Mouse (Mus musculus): Measurements from ENCODE around the gene Psmc4. TPM values are rescaled to one million over a fixed set of nuclear protein-coding genes. Genes with fewer than 3 reads are reported as not detected.
A peak's percentile ranks its signal among the peaks of the same experiment; 100 is the strongest.

The Psmc4 gene
- polyA plus RNA-seq, 1 experiment from 2014 or later, result 364 TPM

GRCm38 (mm10) chr7:28050584-28050983 is 683 bp upstream of the Psmc4 start:
- H3K4me2 ChIP-seq, result peak overlapping the region; percentile 83

GRCm38 (mm10) chr7:28044524-28044923 is 5.4 kb downstream of the Psmc4 start:
- Histone ChIP-seq H3K4me3 (replicated peaks) (no peak overlapping the region), H3K9me3 (no peaks in the 10 kb centered on the region), H3K9ac (replicated peaks) (no peak overlapping the region), H3K4me2 (no peak overlapping the region), H3K27me3 (no peaks in the 10 kb centered on the region), H3K36me3 (peaks cover 95% of the 10 kb centered on the region), H3K4me1 (replicated peaks) (peaks cover 10% of the 10 kb centered on the region), H3K27ac (no peak overlapping the region)
- ATAC-seq (ENCODE audit: insufficient number of reproducible peaks, insufficient read depth, low FRiP score, low TSS enrichment, low read depth), result no peak
- WGBS, result 91% methylated on average over 4 of the region's 4 CpGs

More at GRCm38 (mm10) chr7:28050584-28050983, 683 bp upstream of the Psmc4 start:
- H3K4me1 ChIP-seq (replicated peaks), result peaks cover 14% of the 10 kb centered on the region
- peak overlapping the region; percentile 79; the same call in 1 of the 2 replicates for H3K4me3 ChIP-seq (replicated peaks)
- peak overlapping the region; percentile 37; the same call in 1 of the 2 replicates for H3K9ac ChIP-seq (replicated peaks)
- H3K27me3 ChIP-seq, result 0 out of 2 replicates have a peak, but pooled peaks cover 3% of the 10 kb centered on the region
- WGBS, result 62% methylated on average over 17 of the region's 17 CpGs
- no peak for ATAC-seq (ENCODE audit: insufficient number of reproducible peaks, insufficient read depth, low FRiP score, low TSS enrichment, low read depth)
- no peaks in the 10 kb centered on the region for H3K9me3 ChIP-seq
- H3K27ac ChIP-seq, result no peak overlapping the region
- H3K36me3 ChIP-seq, result peaks cover 34% of the 10 kb centered on the region

GRCm38 (mm10) chr7:28014445-28014810 is 35.5 kb downstream of the Psmc4 start:
- ATAC-seq (ENCODE audit: insufficient number of reproducible peaks, insufficient read depth, low FRiP score, low TSS enrichment, low read depth), result 0 out of 2 replicates have a peak, but pooled peaks have one; percentile 44
- Histone ChIP-seq H3K9ac (replicated peaks) (peak overlapping the region; percentile 79), H3K27me3 (peaks cover 6% of the 10 kb centered on the region; the same call in 1 of the 2 replicates), H3K9me3 (no peaks in the 10 kb centered on the region; the same call in 1 of the 2 replicates), H3K4me2 (peak overlapping the region; percentile 90), H3K36me3 (peaks cover 21% of the 10 kb centered on the region), H3K27ac (peak overlapping the region; percentile 67; the same call in 1 of the 2 replicates), H3K4me1 (replicated peaks) (peaks cover 11% of the 10 kb centered on the region), H3K4me3 (replicated peaks) (peak overlapping the region; percentile 78)
- WGBS, result 28% methylated on average over 7 of the region's 7 CpGs

- 1% methylated on average over 47 of the region's 47 CpGs for WGBS
- Histone ChIP-seq H3K9me3 (no peaks in the 10 kb centered on the region; the same call in 1 of the 2 replicates), H3K36me3 (peaks cover 26% of the 10 kb centered on the region), H3K4me2 (peak within 1 kb of the TSS; percentile 90), H3K9ac (replicated peaks) (peak within 1 kb of the TSS; percentile 79), H3K4me1 (replicated peaks) (peaks cover 11% of the 10 kb centered on the region), H3K27me3 (peaks cover 6% of the 10 kb centered on the region; the same call in 1 of the 2 replicates), H3K27ac (peak within 1 kb of the TSS; percentile 67; the same call in 1 of the 2 replicates), H3K4me3 (replicated peaks) (peak within 1 kb of the TSS; percentile 78)
- peak; percentile 83 for ATAC-seq (ENCODE audit: insufficient number of reproducible peaks, insufficient read depth, low FRiP score, low TSS enrichment, low read depth)
Measured at GRCm38 (mm10) chr7:28013549-28014444, 36.1 kb downstream of the Psmc4 start, which contains the start of gene Zfp850. Gene Zfp850 (minus strand): TSS chr7:28014115.

- 98% methylated on average over 3 of the region's 3 CpGs for WGBS
Measured at GRCm38 (mm10) chr7:28010271-28010670, 39.6 kb downstream of the Psmc4 start.

More at GRCm38 (mm10) chr7:28010271-28010670, 39.6 kb downstream of the Psmc4 start:
- Histone ChIP-seq H3K36me3 (peaks cover 56% of the 10 kb centered on the region), H3K27me3 (no peaks in the 10 kb centered on the region), H3K4me3 (replicated peaks) (no peak overlapping the region), H3K4me1 (replicated peaks) (peaks cover 11% of the 10 kb centered on the region), H3K9me3 (no peaks in the 10 kb centered on the region), H3K27ac (no peak overlapping the region), H3K4me2 (no peak overlapping the region), H3K9ac (replicated peaks) (no peak overlapping the region)
- ATAC-seq (ENCODE audit: insufficient number of reproducible peaks, insufficient read depth, low FRiP score, low TSS enrichment, low read depth), result no peak

Other genes with a start within 250 kb of the Psmc4 start
- gene Zfp626, start 242.9 kb downstream of the Psmc4 start, polyA plus RNA-seq (2016; fragmentation: Nextera tagmentation; extraction: Ambion mirVana), result 2.3 and 2.9 TPM in 2 replicates
- 9.7 and 10.7 TPM in 2 replicates for gene Zfp59, start 211.5 kb downstream of the Psmc4 start, polyA plus RNA-seq (2016; fragmentation: Nextera tagmentation; extraction: Ambion mirVana)
- 4.4 and 4.8 TPM in 2 replicates for gene Zfp607a, start 192.6 kb downstream of the Psmc4 start, polyA plus RNA-seq (2016; fragmentation: Nextera tagmentation; extraction: Ambion mirVana)
- 12.0 and 14.6 TPM in 2 replicates for gene Zfp974, start 120.6 kb downstream of the Psmc4 start, polyA plus RNA-seq (2016; fragmentation: Nextera tagmentation; extraction: Ambion mirVana)
- 25.4 and 25.7 TPM in 2 replicates for gene Zfp780b, start 70.9 kb downstream of the Psmc4 start, polyA plus RNA-seq (2016; fragmentation: Nextera tagmentation; extraction: Ambion mirVana)
- gene Zfp850, start 36.0 kb downstream of the Psmc4 start, polyA plus RNA-seq (2016; fragmentation: Nextera tagmentation; extraction: Ambion mirVana), result 5.5 and 8.2 TPM in 2 replicates
- 0.25 and 0.63 TPM in 2 replicates for gene Fcgbp, start 21.1 kb upstream of the Psmc4 start, polyA plus RNA-seq (2016; fragmentation: Nextera tagmentation; extraction: Ambion mirVana)
- 0.04 and 0.05 TPM in 2 replicates for gene 9530053A07Rik, start 79.4 kb upstream of the Psmc4 start, polyA plus RNA-seq (2016; fragmentation: Nextera tagmentation; extraction: Ambion mirVana)
- 159 and 169 TPM in 2 replicates for gene Fbl, start 119.6 kb upstream of the Psmc4 start, polyA plus RNA-seq (2016; fragmentation: Nextera tagmentation; extraction: Ambion mirVana)
- 17.6 and 20.5 TPM in 2 replicates for gene Dyrk1b, start 129.4 kb upstream of the Psmc4 start, polyA plus RNA-seq (2016; fragmentation: Nextera tagmentation; extraction: Ambion mirVana)
- 5.4 and 18.9 TPM in 2 replicates for gene Eid2, start 217.8 kb upstream of the Psmc4 start, polyA plus RNA-seq (2016; fragmentation: Nextera tagmentation; extraction: Ambion mirVana)
- 17.6 and 18.5 TPM in 2 replicates for gene Eid2b, start 227.6 kb upstream of the Psmc4 start, polyA plus RNA-seq (2016; fragmentation: Nextera tagmentation; extraction: Ambion mirVana)
- not detected in 2 replicates for gene Selenov, start 241.1 kb upstream of the Psmc4 start, polyA plus RNA-seq (2016; fragmentation: Nextera tagmentation; extraction: Ambion mirVana)

Measured in limb, embryonic 12.5 days (tissue).